Mouse (Mus musculus): ENCODE data around the gene Nxf1.

DNA sequence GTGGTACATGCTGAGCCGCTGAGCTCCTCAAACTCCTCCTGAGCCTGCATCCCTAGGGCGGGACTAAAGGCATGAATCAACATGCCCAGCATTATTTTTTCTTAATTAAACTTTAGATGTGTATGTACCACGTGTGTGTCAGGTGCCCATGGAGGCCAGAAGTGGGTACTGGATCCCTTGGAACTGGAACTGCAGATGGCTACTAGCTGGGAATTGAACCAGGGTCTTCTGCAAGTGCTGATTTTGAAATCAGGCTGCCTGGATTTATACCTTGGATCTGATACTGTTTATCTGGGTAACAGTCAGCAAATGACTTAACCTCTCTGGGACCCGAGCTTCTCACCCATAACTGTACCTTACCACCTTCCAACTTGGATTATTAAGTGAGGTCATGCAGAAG lies 34.9 kb upstream of the Nxf1 start:
- TF ChIP-seq CTCF (IDR thresholded peaks at IDR 0.05; ENCODE audit: low read depth, low read length) (no peak), POLR2A (IDR thresholded peaks at IDR 0.05; ENCODE audit: borderline replicate concordance, low read depth, low read length) (no peak)

Data from bone marrow macrophage, adult 2 months (primary cell).